Mouse (Mus musculus): ENCODE measurements around the gene Ndrg4. TPM values are rescaled to one million over a fixed set of nuclear protein-coding genes. Genes with fewer than 3 reads are reported as not detected.

Gene Ndrg4
- polyA plus RNA-seq, 1 experiment from 2014 or later: 295 TPM

- H3K36me3 ChIP-seq: no peaks in the 10 kb centered on the region
- no peak overlapping the region for H3K9ac ChIP-seq
- H3K27ac ChIP-seq: peak overlapping the region; percentile 55
- 58% methylated on average over 10 of the region's 10 CpGs for WGBS
- no peaks in the 10 kb centered on the region for H3K9me3 ChIP-seq (replicated peaks)
- ATAC-seq (replicated peaks; ENCODE audit: insufficient number of reproducible peaks, insufficient read depth, low FRiP score, low read depth): 0 out of 2 replicates have a peak, but pooled peaks have one; percentile 44
- H3K4me2 ChIP-seq: no peak overlapping the region
- H3K4me3 ChIP-seq: no peak overlapping the region
- H3K27me3 ChIP-seq: no peaks in the 10 kb centered on the region
- H3K4me1 ChIP-seq (replicated peaks): peaks cover 44% of the 10 kb centered on the region
Observed at GRCm38 (mm10) chr8:95688073-95688672, 11.4 kb downstream of the Ndrg4 start.

GRCm38 (mm10) chr8:95690929-95691541 lies 14.3 kb downstream of the Ndrg4 start:
- Histone ChIP-seq H3K9me3 (replicated peaks) (no peaks in the 10 kb centered on the region), H3K9ac (no peak overlapping the region), H3K4me3 (no peak overlapping the region), H3K27me3 (no peaks in the 10 kb centered on the region), H3K4me2 (peak overlapping the region; percentile 26), H3K27ac (peak overlapping the region; percentile 86), H3K4me1 (replicated peaks) (peaks cover 45% of the 10 kb centered on the region), H3K36me3 (no peaks in the 10 kb centered on the region)
- peak; percentile 33; the same call in 1 of the 2 replicates for ATAC-seq (replicated peaks; ENCODE audit: insufficient number of reproducible peaks, insufficient read depth, low FRiP score, low read depth)
- WGBS: 41% methylated on average over 13 of the region's 13 CpGs

- 35% methylated on average over 6 of the region's 6 CpGs for WGBS
- no peak for ATAC-seq (replicated peaks; ENCODE audit: insufficient number of reproducible peaks, insufficient read depth, low FRiP score, low read depth)
- Histone ChIP-seq H3K9ac (no peak overlapping the region; the same call in 1 of the 2 replicates), H3K27ac (no peak overlapping the region), H3K4me2 (no peak overlapping the region), H3K4me3 (no peak overlapping the region), H3K9me3 (replicated peaks) (no peaks in the 10 kb centered on the region), H3K4me1 (replicated peaks) (peaks cover 31% of the 10 kb centered on the region), H3K27me3 (peaks cover 3% of the 10 kb centered on the region; the same call in 1 of the 2 replicates), H3K36me3 (no peaks in the 10 kb centered on the region)
Observed at GRCm38 (mm10) chr8:95694631-95695030, 17.9 kb downstream of the Ndrg4 start.

DNA sequence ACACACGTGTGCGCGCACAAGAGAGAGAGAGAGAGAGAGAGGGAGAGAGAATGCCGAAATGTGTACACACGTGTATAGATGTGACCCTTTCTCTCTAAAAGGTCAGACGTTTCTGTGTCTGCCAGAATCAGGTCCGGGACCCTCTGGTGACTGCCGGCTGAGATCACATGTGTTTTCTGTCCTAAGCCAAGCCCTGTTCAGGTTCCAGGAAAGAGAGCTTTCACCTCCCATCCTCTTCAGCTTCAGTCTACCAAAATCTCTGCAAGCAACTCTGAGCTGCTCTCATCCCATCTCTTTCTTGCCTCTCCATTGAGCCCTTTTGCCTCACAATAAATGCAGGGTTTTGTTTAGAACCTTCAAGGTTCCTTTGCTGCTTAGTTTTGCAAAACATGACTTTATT lies 19.9 kb downstream of the Ndrg4 start:
- no peak for ATAC-seq (replicated peaks; ENCODE audit: insufficient number of reproducible peaks, insufficient read depth, low FRiP score, low read depth)
- Histone ChIP-seq H3K4me2 (peak overlapping the region; percentile 46), H3K4me1 (replicated peaks) (peaks cover 15% of the 10 kb centered on the region), H3K9ac (no peak overlapping the region), H3K4me3 (peak overlapping the region; percentile 13; the same call in 1 of the 2 replicates), H3K27ac (no peak overlapping the region), H3K27me3 (peaks cover 6% of the 10 kb centered on the region; the same call in 1 of the 2 replicates), H3K9me3 (replicated peaks) (no peaks in the 10 kb centered on the region), H3K36me3 (no peaks in the 10 kb centered on the region)
- 64% methylated on average over 8 of the region's 8 CpGs for WGBS

DNA sequence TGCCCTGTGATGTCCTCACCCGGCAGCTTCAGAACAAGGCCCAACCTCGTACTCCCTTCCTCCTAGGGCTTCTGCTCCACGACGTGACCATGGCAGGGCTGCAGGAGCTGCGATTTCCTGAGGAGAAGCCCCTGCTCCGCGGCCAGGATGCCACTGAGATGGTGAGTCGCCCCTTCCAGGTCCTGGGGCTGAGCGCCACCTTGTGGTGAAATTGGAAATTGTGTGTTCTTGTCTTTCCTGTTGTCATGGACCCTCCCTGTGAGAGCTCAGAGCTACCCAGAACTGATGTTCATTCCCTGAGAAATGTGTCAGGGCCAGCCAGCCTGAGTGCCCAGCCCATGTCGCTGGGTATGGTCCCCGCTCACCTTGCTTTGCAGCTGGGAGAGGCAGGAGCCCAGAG lies 20.3 kb downstream of the Ndrg4 start:
- Histone ChIP-seq H3K36me3 (no peaks in the 10 kb centered on the region), H3K4me2 (peak overlapping the region; percentile 46), H3K4me3 (peak overlapping the region; percentile 13; the same call in 1 of the 2 replicates), H3K4me1 (replicated peaks) (peaks cover 15% of the 10 kb centered on the region), H3K9me3 (replicated peaks) (no peaks in the 10 kb centered on the region), H3K27ac (no peak overlapping the region), H3K9ac (no peak overlapping the region), H3K27me3 (peaks cover 6% of the 10 kb centered on the region; the same call in 1 of the 2 replicates)
- ATAC-seq (replicated peaks; ENCODE audit: insufficient number of reproducible peaks, insufficient read depth, low FRiP score, low read depth): 0 out of 2 replicates have a peak, but pooled peaks have one; percentile 3
- 1% methylated on average over 11 of the region's 11 CpGs for WGBS

DNA sequence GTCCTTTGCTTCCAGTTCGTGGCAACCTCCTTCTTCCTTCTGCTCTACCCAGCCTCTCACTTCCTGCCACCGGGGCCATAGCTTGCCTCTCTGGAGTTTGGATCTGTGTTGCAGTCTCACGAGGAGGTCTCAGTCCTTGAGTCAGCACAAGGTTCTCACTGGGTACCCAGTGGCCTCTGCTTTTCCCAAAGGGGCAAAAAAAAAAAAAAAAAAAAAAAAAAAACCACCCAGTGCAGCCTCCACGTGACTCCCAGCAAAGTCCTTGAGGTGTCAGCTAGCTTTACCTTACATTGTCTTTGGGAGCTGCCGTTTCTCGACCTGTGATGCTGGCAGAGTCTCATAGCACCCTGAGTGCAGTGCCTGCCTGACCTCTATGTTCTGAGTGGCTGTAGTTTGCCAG lies 21.4 kb downstream of the Ndrg4 start:
- 38% methylated on average over 6 of the region's 6 CpGs for WGBS
- H3K9ac ChIP-seq: no peak overlapping the region
- no peak overlapping the region for H3K27ac ChIP-seq
- ATAC-seq (replicated peaks; ENCODE audit: insufficient number of reproducible peaks, insufficient read depth, low FRiP score, low read depth): no peak
- H3K4me3 ChIP-seq: no peak overlapping the region
- no peaks in the 10 kb centered on the region for H3K9me3 ChIP-seq (replicated peaks)
- no peak overlapping the region for H3K4me2 ChIP-seq
- H3K36me3 ChIP-seq: no peaks in the 10 kb centered on the region
- H3K27me3 ChIP-seq: peaks cover 6% of the 10 kb centered on the region; the same call in 1 of the 2 replicates
- peaks cover 20% of the 10 kb centered on the region for H3K4me1 ChIP-seq (replicated peaks)

GRCm38 (mm10) chr8:95700282-95700681 lies 23.5 kb downstream of the Ndrg4 start:
- H3K4me2 ChIP-seq: no peak overlapping the region
- no peak overlapping the region for H3K27ac ChIP-seq
- no peak overlapping the region for H3K9ac ChIP-seq
- no peak overlapping the region for H3K4me3 ChIP-seq
- no peaks in the 10 kb centered on the region for H3K36me3 ChIP-seq
- H3K9me3 ChIP-seq (replicated peaks): no peaks in the 10 kb centered on the region
- H3K4me1 ChIP-seq (replicated peaks): peaks cover 25% of the 10 kb centered on the region
- peaks cover 6% of the 10 kb centered on the region; the same call in 1 of the 2 replicates for H3K27me3 ChIP-seq
- no peak for ATAC-seq (replicated peaks; ENCODE audit: insufficient number of reproducible peaks, insufficient read depth, low FRiP score, low read depth)
- WGBS: 69% methylated on average over 9 of the region's 9 CpGs

- no peak overlapping the region for H3K4me2 ChIP-seq
- no peak for ATAC-seq (replicated peaks; ENCODE audit: insufficient number of reproducible peaks, insufficient read depth, low FRiP score, low read depth)
- H3K27ac ChIP-seq: no peak overlapping the region
- H3K9ac ChIP-seq: no peak overlapping the region
- H3K27me3 ChIP-seq: peaks cover 6% of the 10 kb centered on the region; the same call in 1 of the 2 replicates
- no peak overlapping the region for H3K4me3 ChIP-seq
- peaks cover 9% of the 10 kb centered on the region for H3K36me3 ChIP-seq
- WGBS: 78% methylated on average over 4 of the region's 4 CpGs
- no peaks in the 10 kb centered on the region for H3K9me3 ChIP-seq (replicated peaks)
- peaks cover 28% of the 10 kb centered on the region for H3K4me1 ChIP-seq (replicated peaks)
Observed at GRCm38 (mm10) chr8:95701809-95702208, 25.0 kb downstream of the Ndrg4 start.

DNA sequence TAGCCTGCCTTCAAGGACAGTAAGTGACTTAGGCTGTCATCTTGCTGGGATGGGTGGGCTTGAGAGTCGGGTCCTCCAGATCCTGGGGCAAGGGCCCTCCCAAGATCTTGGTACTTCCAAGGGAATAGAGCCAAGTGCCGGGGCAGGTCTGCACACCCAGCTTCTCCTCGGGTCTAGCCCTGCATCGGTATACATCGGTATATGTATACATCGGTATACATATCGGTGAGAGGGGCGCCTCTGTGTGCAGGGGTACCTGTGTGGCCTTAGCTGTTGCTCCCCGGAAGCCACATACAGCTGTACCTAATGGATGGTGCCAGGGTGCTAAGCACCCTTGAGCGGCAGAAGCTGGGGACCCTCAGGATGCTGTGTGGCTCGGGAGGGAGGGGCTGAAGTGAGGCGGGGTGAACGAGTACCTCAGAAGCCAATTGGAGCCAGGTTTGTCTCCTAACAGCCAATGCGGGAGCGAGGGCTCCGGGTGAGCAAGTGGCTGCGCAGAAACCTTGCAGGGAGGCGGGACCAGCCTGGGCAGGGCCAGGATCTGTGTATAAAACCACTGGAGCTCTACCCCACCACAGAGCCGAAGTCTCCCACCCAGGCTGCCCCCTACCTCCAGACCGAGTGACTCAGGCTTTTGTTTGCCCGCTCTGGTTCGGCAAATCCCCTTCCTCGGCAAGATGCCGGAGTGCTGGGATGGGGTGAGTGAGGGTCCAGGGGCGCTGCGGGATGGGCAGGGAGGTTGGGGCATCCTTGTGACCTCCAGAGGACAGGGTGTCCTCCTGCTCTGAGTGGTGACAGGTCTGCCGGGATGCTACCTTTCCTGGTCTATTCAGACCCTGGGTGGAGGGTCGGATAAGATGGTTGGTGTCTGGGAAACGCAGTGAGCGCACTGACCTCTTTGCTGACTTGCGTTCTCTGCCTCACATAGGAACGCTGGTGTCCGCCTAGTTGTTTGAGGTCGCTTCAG lies 26.0 kb downstream of the Ndrg4 start:
- ATAC-seq (replicated peaks; ENCODE audit: insufficient number of reproducible peaks, insufficient read depth, low FRiP score, low read depth): peak; percentile 90
- 0 out of 2 replicates have a peak, but pooled peaks cover 3% of the 10 kb centered on the region for H3K27me3 ChIP-seq
- 3% methylated on average over 34 of the region's 34 CpGs for WGBS
- peak overlapping the region; percentile 78 for H3K4me3 ChIP-seq
- no peaks in the 10 kb centered on the region for H3K9me3 ChIP-seq (replicated peaks)
- peak overlapping the region; percentile 84 for H3K9ac ChIP-seq
- H3K36me3 ChIP-seq: peaks cover 18% of the 10 kb centered on the region
- H3K4me2 ChIP-seq: peak overlapping the region; percentile 88
- H3K4me1 ChIP-seq (replicated peaks): peaks cover 25% of the 10 kb centered on the region
- H3K27ac ChIP-seq: peak overlapping the region; percentile 90

DNA sequence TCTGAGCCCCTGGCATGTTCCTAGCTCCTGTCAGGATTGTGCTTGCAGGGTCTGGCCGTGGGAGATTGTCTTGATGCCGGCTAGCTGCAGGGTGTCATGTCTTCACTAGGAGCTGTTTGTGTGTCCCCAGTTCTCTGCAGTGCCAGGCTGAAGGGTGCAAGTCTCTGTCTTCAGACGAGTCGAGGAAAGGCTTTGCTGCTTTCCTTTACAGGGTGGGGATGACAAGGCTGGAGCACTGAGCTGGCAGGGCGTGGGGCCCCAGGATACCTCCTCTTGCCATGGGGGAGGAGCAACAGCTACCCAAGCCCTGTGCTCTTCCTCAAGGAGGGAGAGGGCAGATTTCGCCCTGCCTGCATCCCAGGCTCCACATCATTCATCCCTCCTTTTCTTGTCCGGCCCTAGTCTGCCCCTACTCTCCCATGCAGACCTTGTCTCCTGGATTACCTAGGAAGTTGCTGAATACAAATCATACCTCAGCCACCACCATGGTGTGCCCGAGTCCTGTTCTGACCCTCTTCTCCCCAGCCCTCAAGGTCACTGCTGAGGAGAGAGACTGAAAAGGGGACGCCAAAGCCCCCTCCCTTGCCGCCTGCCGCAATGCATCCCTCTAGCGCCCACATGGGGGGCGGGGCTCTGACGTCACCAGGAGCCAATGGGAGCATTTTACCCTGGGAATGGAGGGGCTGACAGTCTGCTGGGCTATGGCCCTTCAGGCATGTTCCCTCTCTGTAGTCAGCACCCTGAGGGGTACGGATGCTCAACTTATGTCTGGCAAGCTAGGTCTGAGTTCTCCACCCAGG lies 26.9 kb downstream of the Ndrg4 start:
- Histone ChIP-seq H3K36me3 (peaks cover 27% of the 10 kb centered on the region), H3K27me3 (0 out of 2 replicates have a peak, but pooled peaks cover 3% of the 10 kb centered on the region), H3K4me2 (peak overlapping the region; percentile 88), H3K9ac (peak overlapping the region; percentile 84), H3K9me3 (replicated peaks) (no peaks in the 10 kb centered on the region), H3K27ac (peak overlapping the region; percentile 90), H3K4me1 (replicated peaks) (peaks cover 25% of the 10 kb centered on the region), H3K4me3 (peak overlapping the region; percentile 78)
- WGBS: 3% methylated on average over 15 of the region's 15 CpGs
- peak; percentile 53 for ATAC-seq (replicated peaks; ENCODE audit: insufficient number of reproducible peaks, insufficient read depth, low FRiP score, low read depth)

Data from heart, embryonic 15.5 days (tissue).